Mouse (Mus musculus): ENCODE data around the gene Psmb5. TPM values are rescaled to one million over a fixed set of nuclear protein-coding genes. Genes with fewer than 3 reads are reported as not detected.
"Not testable (repeated sequence)": the region's sequence is repeated elsewhere in the genome, so short reads cannot be mapped to it uniquely, and the experiment has no call there.

Gene Psmb5
- total RNA-seq, 1 experiment from 2014 or later = 367 TPM

DNA sequence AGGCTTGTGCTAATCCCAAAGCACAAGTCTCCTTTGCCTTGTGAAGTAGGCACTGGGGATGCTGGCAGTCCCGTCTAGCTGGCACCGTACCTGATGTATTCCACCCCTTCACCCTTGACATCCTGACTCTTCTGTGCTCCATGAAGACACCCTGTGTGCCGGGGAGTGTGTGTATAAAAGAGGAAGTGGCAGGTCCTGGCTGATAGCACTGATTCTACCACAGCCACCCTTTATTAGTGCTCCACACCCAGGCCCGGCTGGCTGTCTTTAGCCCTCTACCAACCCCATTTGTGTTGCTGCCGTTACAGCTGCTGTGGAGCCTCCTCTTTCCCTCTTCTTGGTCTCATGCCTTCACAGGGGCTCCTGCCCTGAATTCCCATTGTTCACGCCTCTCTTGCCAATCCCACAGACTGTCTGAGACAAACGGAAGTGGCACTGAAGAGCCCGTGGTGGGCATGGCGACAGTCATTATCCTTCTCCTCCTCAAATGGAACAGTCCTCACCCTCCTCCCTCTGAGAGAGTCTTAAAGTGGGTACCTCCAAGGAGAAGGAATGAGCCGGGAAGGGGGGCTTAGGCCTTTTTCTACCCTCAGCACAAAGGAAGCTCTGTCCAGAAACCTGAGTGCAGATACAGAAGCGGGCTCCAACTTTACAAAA lies 12.9 kb upstream of the Psmb5 start:
- no peak for DNase-seq

DNA sequence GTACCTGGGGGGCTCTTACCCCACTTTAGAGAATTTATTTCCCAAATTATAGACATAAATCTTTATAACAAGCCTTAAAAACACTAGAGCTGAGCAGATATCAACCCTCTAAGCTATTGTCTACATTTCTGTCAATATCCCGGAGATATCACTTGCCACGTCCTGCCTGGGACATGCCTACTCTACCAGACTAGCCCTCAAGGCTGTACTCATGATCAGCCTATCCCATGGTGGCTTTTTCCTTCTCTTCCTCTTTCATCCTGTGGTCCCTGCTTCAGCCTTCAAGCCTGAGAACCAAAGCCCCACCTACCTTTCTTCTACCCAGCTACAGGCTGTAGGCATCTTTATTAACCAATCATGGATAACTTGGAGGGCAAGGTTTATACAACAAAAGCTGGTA lies 12.0 kb upstream of the Psmb5 start:
- DNase-seq = no peak

DNA sequence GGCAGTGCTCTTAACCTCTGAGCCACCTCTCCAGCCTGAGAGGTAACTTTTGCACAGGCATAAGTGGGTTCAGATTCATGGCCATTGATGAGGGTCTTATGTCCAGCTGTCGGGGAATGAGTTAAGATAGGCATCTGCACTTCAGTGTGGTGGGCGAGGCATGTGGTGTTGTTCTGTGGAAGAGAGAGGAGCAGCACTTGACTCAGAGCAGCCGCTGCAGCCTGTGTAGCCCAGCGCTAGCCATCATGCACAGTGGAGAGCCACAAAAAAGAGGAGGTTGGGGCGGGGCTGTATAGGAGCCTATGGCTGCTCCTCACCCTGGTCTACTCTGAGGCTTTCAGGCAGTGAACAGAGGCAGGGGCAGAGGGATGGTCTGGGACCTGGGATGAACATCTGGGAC lies 10.3 kb upstream of the Psmb5 start:
- no peak for DNase-seq

DNA sequence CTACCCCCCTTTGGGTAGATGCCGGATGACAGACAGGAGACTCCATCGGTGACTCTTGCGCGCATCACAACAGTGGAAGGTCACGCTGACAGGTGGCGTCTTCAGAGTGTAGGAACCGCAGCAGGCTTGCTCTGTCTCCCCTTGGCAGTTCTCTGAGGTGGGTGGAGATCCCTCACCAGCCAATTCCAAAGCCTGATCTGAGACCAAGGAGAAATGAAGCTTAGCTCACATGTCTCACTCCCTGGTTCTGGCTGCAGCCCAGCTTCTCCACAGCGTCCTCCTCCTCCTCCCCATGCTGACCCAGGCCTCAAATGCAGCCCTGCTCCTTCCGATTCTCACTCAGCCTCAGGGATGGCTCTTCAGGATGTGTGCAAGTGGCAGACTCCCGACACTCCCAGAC lies 7.2 kb upstream of the Psmb5 start:
- no peak for DNase-seq

DNA sequence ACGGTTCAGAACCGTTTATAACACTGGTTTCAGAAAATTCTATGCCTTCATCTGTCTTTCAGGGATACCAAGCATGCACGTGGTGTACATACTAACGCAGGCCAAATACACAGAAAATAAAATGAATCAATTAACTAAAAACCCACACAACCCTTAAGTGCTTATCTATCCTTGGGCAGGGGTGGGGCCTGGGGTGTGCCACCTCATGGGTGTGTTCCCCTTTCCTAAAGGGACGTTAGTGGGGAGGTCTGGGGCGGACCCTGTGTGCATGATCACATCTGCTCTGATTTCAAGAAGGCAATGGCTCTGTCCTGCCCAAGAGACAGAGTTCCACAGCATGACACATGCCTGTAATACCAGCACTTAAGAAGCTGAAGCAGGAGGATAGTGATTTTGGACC lies 5.5 kb upstream of the Psmb5 start:
- DNase-seq = no peak

DNA sequence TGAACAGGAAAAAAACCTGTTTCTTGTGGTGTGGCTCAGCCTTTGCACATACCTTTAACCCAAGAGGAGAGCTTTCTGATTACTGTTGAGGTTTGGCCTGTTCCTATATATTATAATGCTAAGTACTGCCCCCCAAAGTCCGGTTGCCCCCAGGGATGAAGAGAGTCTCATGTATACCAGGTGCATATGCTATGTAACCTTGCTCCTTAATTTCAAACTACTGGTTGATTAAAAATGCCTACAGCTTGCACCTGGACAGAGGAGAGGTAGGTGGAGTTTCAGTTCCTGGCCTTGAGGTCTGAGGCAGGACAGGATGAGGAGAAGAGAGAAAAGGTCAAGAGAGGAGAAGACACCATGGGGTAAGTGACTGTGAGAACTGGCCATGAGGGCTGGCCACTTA lies 3.3 kb upstream of the Psmb5 start, which contains the start of gene Psmb11:
Psmb11 (plus strand) TSS at position 301 of the 400 bp plus-strand sequence.
- DNase-seq = no peak

DNA sequence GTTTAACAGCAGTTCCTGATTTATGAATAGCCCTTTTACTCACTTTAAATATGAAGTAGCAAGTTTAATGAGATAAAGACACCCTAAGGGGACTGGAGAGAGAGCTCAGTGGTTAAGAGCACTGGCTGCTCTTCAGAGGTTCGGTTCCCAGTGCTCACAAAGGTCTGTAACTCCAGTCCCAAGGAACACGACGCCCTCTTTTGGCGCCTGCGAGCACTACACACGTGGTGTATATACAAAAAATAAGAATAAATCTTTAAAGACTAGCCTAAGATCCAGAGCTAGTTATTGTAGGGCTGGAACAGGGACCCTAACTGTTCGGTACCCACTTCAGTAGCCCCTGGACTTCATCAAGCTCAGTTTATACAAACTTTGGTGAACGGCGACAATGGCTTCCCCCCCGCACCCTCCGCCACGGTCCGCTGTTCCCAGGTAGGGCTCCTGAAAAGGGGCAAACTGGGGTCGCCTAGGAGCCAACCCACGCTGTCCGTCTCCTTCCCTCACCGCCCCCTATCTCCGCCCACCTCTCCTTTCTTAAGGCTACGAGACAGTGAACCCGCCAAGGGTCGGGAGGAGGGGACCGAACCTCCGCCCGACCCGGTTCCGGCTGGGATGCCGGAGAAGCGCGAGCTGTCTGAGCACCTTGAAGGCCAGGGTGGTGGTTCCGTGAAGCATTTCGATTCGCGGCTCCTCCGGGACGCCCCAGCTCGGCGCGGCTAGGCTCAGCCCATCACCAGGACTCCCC lies 498 bp downstream of the Psmb5 start:
- DNase-seq = no peak

DNA sequence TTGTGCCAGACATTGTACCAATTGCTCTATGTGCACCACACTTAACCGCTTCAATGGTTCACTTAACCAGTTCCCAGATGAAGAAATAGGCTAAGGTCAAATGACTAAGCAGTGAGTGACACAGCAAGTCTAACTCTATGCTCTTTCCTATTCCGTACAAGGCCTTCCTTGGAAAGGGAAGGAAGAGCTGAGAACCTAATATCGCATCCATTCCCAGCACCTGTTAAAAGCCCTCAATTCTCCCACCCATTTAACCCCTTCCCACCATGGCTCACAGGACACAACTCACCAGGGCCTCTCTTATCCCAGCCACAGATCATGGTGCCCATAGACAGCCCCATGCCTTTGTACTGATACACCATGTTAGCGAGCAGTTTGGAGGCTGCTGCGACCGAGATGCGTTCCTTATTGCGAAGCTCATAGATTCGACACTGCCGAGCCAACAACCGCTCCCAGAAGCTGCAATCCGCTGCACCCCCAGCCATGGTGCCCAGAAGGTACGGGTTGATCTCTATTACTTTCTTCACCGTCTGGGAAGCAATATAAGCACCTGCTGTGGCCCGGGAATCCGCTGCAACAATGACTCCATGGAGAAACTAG lies 1.5 kb downstream of the Psmb5 start:
- no peak for DNase-seq

DNA sequence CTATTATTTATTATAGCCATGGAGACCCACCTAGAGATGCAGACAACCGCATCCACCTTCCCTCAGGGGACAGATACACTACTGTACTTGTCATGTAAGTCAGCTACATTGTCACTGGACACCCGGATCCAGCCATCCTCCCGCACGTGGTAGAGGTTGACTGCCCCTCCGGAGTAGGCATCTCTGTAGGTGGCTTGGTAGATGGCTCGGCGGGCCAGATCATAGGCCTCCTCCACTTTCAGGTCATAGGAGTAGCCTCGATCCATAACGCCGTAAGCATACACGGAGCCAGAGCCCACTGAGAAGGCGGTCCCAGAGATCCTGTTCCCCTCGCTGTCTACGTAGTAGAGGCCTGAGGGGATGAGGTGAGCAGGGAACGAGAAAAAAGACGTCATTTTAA lies 3.7 kb downstream of the Psmb5 start:
- not testable (repeated sequence) for DNase-seq

DNA sequence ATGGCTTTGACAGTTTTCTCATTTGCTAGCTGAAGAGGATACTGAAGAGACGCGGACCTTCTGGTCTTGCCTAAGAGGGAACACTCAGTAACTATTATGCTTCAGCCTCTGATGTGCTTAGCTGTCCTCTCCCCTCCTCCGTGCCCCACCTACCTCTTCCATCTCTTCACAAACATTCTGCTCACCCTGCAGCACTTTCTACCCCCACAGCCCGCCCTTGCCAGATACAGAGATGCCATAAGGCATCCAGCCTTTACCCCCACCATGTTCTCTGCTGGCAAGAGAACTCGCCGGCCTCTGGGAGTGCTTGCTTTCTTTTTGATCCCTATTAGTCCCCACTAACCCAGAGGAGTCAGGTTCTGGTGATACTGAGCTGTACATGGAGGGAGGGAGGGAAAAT lies 7.2 kb downstream of the Psmb5 start:
- no peak for DNase-seq

DNA sequence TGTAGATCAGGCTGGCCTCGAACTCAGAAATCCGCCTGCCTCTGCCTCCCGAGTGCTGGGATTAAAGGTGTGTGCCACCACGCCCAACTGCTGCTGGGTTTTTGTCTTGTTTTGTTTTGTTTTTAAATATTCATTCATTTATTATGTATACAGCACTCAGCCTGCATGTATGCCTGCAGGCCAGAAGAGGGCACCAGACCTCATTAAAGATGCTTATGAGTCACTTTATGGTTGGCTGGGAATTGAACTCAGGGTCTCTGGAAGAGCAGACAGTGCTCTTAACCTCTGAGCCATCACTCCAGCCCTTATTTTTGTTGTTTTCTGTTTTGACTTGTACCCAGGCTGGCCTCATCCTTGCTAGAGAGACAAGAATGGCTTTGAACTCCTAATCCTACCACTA lies 7.9 kb downstream of the Psmb5 start:
- peak; percentile 38 for DNase-seq

DNA sequence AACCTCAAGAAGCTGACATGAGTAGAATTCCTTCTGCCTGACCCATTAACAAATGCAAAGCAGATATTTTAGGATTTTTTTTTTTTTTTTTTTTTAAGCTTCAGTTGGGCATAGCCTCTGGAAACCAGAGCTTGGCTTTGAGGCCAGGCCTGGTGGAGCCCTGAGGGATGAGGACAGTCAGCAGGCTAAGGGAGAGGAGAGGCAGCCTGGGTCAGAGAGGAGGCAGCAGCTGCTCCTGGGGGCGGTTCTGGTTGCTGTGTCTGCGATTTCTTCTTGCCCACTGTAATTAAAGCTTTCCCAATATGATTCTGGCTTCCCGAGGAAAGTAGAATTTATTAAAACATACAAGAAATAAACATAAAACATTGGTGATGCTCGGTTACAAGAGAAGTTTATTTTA lies 8.6 kb downstream of the Psmb5 start:
- no peak for DNase-seq

DNA sequence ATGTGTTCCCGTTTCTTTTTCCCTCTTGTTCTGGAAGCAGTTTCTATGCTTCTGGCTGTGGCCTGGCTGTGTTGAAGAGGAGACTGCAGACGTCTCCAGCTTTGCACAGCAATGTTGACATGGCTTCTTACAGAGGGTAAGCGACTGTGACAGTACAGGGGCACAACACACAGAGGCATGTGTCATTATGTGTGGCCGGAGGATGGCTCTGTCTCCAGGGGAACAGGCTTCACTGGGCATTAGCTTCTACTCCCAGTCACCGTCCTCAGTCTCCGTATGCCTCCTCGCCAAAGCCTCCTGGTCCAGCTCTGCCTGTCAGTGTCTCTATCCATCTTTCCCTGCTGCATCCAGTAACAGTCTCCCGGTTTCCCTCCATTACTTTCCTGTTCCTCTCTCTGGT lies 10.6 kb downstream of the Psmb5 start:
- DNase-seq = no peak

DNA sequence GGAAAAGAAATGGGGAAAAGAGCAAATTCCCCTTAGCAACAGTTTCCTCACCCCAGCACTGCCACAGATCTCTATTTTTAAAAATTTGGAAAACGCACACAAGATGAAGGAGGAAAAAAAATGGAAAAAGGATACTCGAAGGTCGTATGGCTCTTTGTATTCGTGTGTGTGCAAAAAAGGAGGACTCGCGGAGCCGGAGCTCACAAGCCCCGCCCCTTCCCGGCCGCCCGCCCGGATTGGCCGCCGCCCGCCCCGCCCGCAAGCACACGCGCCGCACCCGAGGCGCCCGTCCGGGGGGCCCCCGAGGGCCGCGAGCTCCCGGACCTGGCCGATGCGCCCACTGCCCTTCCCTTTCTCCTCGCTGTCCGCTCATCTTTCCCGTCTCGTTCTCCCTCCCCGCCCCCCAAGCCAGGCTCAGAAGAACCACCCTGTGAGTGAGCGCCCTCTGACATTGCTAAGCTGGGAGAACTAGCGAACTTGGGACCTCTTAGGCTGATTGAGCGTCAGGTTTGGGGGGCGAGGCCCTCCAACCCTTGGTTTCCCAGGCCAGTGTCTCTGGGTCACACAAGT lies 12.0 kb downstream of the Psmb5 start, which contains the start of gene 4931414P19Rik:
4931414P19Rik (minus strand) TSS at position 242 of the 570 bp plus-strand sequence.
- peak; percentile 91 for DNase-seq

DNA sequence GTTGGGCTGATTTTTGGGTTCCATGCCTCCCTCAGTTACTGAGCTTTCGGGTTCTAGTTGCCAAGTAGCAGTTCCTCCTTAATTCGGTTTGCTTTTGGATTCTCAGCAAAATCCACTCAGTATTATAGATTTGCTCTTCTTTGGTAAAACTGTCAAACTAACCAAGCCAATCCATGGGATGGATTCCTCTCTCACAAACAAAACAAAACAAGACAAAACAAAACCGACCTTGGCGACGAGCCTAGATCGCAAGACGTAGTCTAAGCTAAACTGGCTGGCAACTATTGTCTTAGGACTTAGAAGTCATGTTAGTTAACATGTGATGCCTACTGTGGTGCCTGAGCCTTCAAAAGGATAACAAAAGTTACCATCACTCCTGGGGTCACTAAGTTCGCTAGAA lies 14.1 kb downstream of the Psmb5 start:
- DNase-seq = no peak

DNA sequence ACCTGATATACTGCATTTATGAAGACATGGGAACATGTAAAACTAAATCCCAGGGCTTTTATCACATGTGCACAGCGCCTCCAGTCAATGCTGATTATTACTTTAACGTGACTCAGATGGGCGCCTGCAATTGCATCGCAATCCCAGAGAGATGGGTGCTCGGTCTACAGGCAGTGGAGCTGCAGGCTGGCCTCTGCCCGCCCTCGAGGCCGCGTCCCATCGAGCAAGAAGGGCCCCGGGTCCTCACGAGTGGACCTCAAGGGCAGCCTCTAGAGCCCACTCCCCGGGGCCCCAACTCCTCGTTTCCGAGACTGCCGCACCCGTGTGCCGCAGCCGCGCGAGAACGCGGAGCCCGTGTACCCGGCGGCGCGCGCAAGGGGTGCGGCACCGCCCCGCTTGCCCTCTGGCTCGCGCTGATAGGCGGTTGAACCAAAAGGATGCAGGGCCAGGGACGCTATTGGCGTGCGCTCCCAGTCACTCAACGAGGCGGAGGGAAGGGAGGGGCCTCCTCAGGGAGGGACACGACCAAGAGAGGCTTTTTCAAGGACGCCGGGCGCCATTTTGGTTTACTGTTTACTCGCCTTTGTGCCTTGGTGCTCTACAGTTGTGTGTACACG lies 14.7 kb downstream of the Psmb5 start:
- peak; percentile 96 for DNase-seq

DNA sequence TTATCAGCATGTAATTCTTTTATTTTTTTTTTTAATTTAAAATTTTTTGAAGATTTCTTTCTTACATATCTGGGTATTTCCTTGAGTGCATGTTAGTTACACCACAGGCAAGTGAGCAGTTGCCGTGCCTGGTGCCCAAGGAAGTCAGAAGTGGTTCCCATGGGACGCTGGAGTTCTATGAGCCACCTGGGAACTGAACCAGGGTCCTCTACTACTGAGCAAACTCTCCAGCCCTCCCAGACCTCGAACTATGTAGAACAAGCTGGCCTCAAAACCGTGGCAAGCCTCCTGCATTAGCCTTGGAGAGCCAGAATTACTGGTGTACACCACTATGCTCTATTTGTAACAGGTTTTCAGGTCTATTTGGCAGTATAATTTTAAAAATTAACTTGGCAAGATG lies 15.2 kb downstream of the Psmb5 start:
- DNase-seq = no peak

DNA sequence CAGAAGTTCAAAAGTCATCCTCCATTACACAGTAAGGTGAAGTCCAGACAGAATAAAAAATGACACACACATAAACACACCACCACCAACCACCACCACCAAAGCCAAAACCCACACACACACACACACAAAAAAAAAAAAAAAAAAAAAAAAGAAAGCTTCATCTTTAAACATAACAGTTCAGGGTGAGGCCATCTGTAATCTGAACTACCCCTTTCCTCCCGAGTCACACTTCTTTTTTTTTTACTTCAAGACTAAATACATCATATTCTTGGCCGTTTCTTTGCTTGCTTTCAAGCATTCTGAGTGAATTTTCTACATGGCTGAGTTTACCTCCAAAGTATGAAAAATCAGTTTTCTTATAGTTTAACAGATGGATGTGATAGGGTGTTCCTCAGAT lies 16.2 kb downstream of the Psmb5 start:
- DNase-seq = no peak

DNA sequence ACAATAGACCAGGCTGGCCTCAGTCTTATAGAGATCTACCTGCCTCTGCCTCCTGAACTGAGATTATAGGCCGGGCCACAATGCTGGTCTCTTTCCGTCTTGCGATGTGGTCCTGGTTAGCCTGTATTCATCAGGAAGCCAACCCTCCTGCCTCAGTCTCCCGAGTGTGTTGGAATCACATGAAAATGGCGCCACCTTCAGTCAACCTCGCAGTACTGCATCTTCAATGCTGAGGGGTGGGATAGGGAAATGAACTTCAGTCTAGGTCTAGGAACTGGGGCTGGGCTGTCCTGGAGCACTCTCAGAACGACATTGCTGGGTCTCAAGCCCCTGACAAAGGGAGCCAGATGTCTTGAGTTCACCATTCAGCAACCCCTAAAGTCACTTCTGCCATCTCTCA lies 20.7 kb downstream of the Psmb5 start:
- no peak for DNase-seq

DNA sequence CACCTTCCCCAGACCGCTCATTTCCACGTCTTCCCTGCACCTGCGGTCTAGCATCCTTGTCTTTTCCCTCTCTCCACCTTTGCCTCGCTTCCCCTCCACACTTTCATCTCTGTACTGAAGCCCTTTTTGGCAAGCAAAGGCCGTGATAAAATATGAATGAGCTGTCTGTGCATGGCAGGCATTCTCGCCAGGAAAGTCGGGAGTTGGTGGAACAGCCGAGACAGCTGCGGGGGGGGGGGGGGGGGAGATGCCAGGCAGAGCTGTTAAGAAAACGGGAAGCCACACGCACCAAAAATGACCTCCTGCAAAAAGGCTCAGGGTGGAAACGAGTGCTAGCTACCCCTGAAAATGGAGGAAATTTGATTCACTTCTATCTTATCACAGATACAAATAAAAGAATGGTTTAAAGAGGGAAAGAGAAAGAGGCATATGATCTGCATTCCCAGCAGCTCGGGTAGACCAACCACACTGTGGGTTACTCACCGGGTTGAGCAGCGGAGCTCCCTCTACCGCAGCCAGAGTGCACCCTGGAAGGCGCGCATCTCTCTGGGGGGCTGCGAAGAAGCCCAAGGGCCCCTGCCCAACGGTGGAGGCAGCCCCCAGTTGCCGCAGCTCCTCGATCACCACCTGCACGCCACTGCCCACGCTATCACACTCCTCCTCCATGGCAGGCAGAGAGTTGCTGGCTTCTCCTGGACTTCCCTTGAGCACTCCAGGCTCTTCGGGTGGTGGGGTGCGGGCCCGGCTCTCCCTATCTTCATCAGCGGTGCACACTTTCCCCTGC lies 23.0 kb downstream of the Psmb5 start:
- DNase-seq = no peak

DNA sequence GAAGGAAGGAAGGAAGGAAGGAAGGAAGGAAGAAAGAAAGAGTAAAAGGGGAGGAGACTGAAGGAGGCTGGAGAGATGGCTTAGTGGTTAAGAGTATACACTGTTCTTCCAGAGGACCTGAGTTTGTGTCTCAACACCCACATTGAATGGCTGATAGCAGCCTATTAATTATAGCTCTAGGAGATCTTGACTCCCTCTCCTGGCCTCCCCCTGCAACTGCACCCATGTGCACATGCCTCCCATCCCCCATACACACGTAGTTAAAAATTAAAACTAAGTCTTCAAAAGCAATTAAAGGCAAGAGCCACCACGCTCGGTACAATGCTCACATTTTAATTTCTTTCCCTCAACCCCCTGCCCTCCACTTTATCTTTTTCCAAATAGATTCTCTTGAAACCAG lies 23.8 kb downstream of the Psmb5 start:
- no peak for DNase-seq

All from adrenal gland, postnatal 25 days (tissue).